Mouse (Mus musculus) gastrocnemius, postnatal 14 days (tissue): Measurements from ENCODE around the gene Dnah8. TPM values are rescaled to one million over a fixed set of nuclear protein-coding genes. Genes with fewer than 3 reads are reported as not detected.
"Not testable (repeated sequence)": the region's sequence is repeated elsewhere in the genome, so short reads cannot be mapped to it uniquely, and the experiment has no call there.

Experiments used
- DNase-seq: peaks from one replicate; pipeline ENCODE4 v3.0.0; 2021; ENCODE audit warnings: mixed read lengths
- intact Hi-C: fragments of 180-260 bp; cut with DNase I; formaldehyde crosslinking; loops from one replicate; pipeline ENCODE4 v1.15.1; 2025; ENCODE audit warnings: low total_unique reads
- total RNA-seq, 2 experiments: library from RNA; stranded (reverse); gene quantifications; 2 replicates each; pipeline ENCODE4 v1.2.3; 2021

Dnah8 gene
- total RNA-seq, 2 experiments from 2014 or later, result 0.90 to 1.6 TPM

DNA sequence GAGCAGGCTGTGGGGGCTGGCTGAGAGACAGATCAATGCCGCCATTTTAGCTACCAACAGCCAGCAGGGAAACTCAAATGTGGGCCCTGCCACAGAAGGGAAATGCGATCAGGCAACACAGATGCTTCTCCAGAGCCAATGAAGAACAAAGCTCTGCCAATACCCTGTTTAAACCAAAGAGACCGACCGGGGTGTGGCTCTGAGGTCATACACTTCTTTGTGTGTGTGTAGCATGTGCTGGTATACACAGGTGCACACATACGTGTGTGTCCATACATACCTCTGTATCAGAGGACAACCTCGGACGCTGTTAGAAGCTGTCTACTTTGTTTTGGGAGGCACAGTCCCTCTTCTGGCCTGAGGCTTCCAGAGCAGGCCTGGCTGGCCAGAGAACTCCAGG is 16.8 kb upstream of the Dnah8 start:
- no peak for DNase-seq
- intact Hi-C loops, result no loop called here

- intact Hi-C loops, result no loop called here
- no peak for DNase-seq
Measured at GRCm38 (mm10) chr17:30607909-30608495, 16.2 kb upstream of the Dnah8 start.

DNA sequence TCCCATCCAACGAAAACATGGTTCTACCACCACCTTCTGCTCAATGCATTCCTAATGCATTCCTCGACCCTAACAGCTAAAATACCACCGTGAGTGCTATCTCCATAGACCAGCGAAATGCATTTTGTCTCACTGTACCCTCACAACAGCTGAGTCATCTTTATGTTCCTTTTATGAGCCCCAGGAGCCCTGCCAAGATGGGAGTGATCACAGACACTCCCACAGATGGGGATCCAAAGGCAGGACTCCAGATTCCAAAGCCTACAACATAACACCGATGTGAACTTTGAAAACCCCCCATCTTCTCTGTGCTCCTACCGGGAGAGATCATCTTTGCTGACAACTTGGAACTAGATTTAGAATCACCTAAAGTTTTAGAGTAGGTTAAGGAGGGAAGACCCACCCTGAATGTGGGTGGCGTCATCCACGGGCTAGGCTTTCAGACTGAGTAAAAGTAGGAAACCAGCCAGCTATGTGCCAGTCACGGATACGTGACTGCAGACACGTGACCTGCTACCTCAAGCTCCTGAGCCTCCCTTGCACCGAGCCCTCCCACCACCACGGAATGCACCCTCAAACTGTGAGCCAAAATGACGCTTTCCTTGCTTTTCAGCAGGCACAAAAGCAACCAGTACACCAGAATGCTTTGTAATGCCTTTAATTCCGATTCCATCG is 14.7 kb upstream of the Dnah8 start:
- intact Hi-C loops, result no loop called here

GRCm38 (mm10) chr17:30609980-30610307 is 14.2 kb upstream of the Dnah8 start:
- intact Hi-C loops, result no loop called here

More for the DNA sequence above, 14.7 kb upstream of the Dnah8 start:
- no peak for DNase-seq

DNA sequence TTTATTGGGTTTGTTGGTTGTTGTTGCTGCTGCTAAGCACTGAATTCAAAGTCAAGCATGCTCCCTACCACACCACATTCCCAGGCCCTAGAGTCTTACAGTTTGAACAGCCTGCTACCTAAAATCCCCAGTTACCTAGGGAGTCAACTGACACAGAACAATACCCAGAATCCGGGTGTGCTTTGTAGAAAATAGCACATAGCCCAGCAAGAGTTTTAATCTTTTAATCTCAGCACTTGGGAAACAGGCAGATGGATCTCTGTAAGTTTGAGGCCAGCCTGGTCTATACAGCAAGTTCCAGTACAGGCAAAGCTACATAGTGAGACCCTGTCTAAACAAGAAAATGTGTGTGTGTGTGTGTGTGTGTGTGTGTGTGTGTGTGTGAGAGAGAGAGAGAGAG is 13.4 kb upstream of the Dnah8 start:
- intact Hi-C loops, result no loop called here
- DNase-seq, result no peak

More at GRCm38 (mm10) chr17:30609980-30610307, 14.2 kb upstream of the Dnah8 start:
- no peak for DNase-seq

GRCm38 (mm10) chr17:30611221-30612074 is 12.7 kb upstream of the Dnah8 start:
- no peak for DNase-seq
- intact Hi-C loops, result no loop called here

DNA sequence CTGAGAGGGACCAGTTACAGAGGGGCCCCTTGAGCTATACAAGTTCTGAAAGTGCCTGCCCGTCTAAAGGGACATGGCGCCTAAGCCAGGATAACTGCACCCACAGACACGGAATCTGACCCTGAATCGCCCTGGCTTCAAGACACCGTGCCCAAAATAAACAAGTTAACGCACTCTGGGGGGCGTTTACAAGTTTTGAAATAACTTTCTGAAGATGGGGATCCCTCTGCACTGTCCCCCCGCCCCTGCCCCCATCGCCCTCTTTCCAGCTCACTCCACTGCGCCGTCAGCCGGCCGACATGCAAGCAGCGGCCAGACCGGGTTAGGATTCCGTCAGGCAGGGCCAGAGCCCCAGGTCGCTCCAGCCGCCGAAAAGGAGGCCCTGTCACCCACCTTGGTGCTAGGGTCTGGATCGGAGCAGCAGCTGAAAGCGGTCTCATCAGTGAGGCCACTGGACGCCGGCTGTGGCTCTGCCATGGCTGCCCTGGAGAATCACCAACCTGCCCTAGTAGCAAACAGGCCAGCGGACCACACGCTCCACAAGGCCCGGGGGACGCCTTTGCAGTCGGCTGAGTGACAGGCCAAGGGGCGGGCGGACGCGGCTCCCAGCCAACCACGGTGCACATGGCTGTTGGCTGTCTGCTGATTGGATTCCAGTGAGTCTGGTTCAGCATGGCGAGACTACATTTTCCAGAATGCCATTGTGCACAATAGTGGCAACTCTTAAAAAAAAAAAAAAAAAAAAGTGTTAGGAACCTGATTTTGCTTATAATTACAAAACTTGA is 11.9 kb upstream of the Dnah8 start:
- peak; percentile 100 for DNase-seq
- intact Hi-C loops, result no loop called here

DNA sequence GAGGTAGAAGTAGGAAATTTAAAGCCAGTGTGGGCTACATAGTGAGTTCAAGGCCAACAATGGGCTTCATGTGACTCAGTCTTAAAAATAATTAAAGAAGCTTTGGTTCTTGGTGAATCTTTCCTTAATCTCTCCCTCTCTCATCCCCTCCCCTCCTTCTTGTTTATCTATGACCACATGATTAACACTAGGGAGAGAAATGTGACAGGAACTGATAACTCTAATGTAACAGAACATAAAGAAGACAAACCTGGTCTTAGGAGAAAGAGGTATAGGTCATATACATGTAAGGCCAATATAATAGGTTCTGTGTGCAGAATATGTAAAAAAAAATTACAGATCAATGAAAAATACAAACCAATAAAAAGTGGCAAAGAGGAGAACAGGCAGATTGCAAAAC is 10.8 kb upstream of the Dnah8 start:
- DNase-seq, result no peak
- intact Hi-C loops, result no loop called here

- no peak for DNase-seq
- intact Hi-C loops, result no loop called here
Measured at GRCm38 (mm10) chr17:30616203-30616602, 8.0 kb upstream of the Dnah8 start.

DNA sequence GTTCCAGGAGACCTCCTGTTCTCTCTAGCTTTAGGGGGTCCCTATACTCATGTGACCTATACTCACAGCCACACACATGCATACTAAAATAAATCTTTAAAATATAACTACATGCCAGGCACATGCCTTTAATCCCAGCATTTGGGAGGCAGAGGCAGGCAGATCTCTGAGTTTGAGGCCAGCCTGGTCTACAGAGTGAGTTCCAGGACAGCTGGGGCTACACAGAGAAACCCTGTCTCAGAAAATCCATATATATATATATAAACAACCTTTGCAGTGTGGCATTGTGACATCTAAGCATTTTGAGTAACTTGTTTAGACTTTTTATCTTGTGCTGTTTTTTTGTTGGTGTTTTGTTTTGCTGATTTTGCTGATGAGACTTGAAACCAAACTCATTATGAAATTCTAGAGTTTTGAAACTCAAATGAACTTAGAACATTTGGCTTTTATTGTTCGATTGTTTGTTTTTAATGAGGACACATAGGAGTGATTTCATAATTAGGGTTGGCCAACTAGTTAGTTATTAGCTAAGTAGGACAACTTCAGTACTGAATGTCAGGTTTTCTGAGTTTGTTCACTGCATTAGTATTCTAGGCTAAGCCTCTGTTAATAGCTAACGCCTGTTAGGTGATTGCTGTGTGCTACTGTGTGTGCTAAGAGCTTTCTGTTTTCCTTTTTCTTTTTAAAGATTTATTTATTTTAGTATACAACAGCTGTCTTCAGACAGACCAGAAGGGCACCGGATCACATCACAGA is 5.8 kb upstream of the Dnah8 start:
- intact Hi-C loops, result no loop called here
- DNase-seq, result no peak

DNA sequence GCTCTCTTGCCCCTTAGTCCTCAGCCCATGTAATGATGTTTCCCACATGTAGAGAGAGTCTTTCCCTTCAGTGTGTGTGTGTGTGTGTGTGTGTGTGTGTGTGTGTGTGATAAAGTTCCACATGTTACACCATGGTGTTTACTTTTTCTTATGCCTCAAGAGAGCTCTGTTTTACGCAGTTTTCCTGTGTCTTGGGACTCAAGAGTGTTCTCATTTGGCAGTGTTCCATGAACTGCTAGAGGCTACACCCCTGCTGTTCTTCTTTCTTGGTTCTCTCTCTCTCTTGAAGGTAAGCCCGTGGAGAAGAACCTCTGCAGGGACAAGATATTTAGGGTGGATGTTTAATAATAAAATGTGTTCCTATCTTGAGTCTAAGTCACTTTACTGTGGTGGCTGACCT is 5.0 kb upstream of the Dnah8 start:
- intact Hi-C loops, result no loop called here
- DNase-seq, result no peak

DNA sequence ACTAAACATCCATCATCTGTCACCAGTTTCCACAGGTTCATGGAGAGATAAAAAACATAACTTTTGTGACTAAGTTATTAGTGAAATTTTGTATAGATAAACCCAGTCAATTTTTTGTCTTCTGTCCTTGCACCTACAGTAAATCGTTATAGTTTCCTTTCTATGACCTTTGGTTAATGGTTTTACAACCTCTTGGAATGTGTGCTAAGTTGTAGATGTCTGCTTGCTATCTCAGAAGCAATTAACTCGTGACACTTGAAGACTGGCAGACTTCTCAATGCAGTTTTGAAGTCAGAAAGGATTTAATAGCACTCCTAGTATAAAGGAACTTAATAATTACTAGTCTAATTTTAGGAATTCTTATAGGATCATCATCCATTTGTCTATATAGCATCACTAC is 3.6 kb upstream of the Dnah8 start:
- intact Hi-C loops, result no loop called here

GRCm38 (mm10) chr17:30621450-30621849 is 2.7 kb upstream of the Dnah8 start:
- DNase-seq, result no peak
- intact Hi-C loops, result no loop called here

More for the DNA sequence above, 3.6 kb upstream of the Dnah8 start:
- no peak for DNase-seq

DNA sequence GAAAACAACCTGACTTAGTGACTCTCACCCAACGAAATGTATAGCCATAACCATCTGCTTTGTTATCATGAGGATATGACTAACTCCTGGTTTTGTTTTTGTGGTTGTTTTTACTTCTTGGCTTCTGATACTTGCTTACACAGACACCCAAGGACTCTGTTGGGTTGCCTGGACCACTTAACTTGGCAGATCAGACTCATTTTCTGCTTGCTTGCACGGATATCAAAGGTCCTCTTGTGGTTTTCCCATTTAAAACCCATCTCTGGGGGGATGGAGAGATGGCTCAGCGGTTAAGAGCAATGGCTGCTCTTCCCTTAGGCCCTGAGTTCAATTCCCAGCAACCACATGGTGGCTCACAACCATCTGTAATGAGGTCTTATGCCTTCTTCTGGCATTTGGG is 954 bp upstream of the Dnah8 start:
- intact Hi-C loops, result no loop called here
- DNase-seq, result no peak

GRCm38 (mm10) chr17:30626719-30627118 is 2.6 kb downstream of the Dnah8 start, which contains the start of gene Glo1:
TSS of gene Glo1 (minus strand) at chr17:30626871.
- intact Hi-C loops, result not testable (repeated sequence)

GRCm38 (mm10) chr17:30635367-30635766 is 11.2 kb downstream of the Dnah8 start:
- peak; percentile 26 for DNase-seq

More at GRCm38 (mm10) chr17:30626719-30627118, 2.6 kb downstream of the Dnah8 start, which contains the start of gene Glo1:
- not testable (repeated sequence) for DNase-seq

DNA sequence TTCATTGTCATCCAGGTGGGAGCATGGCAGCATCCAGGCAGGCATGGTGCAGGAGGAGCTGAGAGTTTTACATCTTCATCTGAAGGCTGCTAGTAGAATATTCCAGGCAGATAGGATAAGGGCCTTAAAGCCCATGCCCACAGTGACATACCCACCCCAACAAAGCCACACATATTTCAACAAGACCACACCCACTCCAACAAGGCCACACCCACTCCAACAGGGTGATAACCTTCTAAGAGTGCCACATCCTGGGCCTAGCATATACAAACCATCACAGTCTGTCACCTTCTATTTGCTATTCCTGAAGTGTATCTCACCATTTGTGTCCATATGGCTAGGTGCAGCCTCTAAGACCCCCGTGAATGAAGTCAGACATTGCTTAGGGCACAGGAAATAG is 13.6 kb downstream of the Dnah8 start:
- no peak for DNase-seq
- intact Hi-C loops, result no loop called here

More at GRCm38 (mm10) chr17:30635367-30635766, 11.2 kb downstream of the Dnah8 start:
- intact Hi-C loops, result no loop called here

DNA sequence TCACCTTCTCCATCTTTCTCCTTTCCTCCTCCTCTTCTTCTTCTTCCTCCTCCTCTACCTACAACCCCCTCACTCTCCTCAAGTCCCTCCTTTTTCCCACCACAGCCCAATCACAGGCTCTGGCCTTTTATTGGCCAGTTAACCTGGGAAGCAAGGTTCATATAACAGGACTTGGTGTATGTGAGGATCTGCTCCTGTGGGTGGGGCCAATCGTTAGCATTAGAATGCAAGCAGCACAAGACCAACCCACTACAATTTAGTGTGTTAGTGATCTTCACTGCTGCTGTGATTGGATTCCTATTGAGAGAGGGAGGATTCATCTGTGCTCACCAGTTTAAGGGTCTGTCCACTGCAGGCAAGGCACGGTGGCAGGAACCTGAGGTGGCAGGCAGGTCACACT is 14.8 kb downstream of the Dnah8 start:
- DNase-seq, result no peak
- intact Hi-C loops, result no loop called here

DNA sequence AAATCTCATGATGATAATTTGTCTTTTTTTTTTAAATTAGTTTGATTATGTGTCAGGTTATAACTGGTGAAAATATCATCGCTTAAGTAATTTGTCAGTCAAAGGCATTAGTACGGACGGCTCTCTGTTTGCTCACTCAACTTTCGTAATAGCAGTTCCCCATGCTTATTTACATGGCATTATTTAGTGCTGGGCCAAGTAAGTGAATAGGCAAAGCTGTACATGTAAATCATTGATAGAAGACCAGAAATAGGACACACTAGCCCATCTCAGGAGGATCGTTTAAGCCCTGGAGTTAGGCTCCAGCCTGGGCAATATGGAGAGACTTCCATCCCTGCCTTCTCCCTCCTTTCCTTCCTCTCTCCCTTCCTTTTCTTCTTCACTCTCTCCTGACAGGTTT is 16.7 kb downstream of the Dnah8 start:
- intact Hi-C loops, result no loop called here
- no peak for DNase-seq
